Mouse (Mus musculus) myocyte (in vitro differentiated cells): Measurements from ENCODE around the gene Edem2. TPM values are rescaled to one million over a fixed set of nuclear protein-coding genes. Genes with fewer than 3 reads are reported as not detected.
A peak's percentile ranks its signal among the peaks of the same experiment; 100 is the strongest.

Experiments used
- H3K27me3 ChIP-seq: one replicate; pipeline ENCODE4 v1.6.1; 2011; ENCODE audit not compliant: control insufficient read depth, insufficient read depth, insufficient read length
- H3K36me3 ChIP-seq: one replicate; pipeline ENCODE4 v1.6.1; 2011; ENCODE audit not compliant: control insufficient read depth, insufficient read depth
- H3K4me2 ChIP-seq: one replicate; pipeline ENCODE4 v1.6.1; 2011; ENCODE audit warnings: low read depth, control low read depth
- H3K4me3 ChIP-seq: one replicate; pipeline ENCODE4 v1.5.1; 2011; ENCODE audit warnings: mild to moderate bottlenecking, control low read depth, moderate library complexity
- H3K79me2 ChIP-seq: one replicate; pipeline ENCODE4 v1.6.1; 2011; ENCODE audit not compliant: control insufficient read depth, insufficient read depth
- H3ac ChIP-seq: one replicate; pipeline ENCODE4 v1.6.1; 2011; ENCODE audit not compliant: control insufficient read depth, insufficient read length
- CEBPB ChIP-seq: IDR thresholded peaks from 2 replicates; pipeline ENCODE4 v1.6.1; 2011; ENCODE audit warnings: mild to moderate bottlenecking, moderate library complexity; ENCODE audit not compliant: poor library complexity, insufficient read depth, severe bottlenecking
- E2F4 ChIP-seq: IDR thresholded peaks from one replicate; pipeline ENCODE4 v1.6.1; 2011; ENCODE audit warnings: mild to moderate bottlenecking, control low read depth, moderate library complexity; ENCODE audit not compliant: insufficient read depth
- MAX ChIP-seq: IDR thresholded peaks from one replicate; pipeline ENCODE4 v1.6.1; 2011; ENCODE audit warnings: low read depth, mild to moderate bottlenecking, control low read depth
- MYOD1 ChIP-seq, 3 experiments: IDR thresholded peaks; one replicate each; pipeline ENCODE4 v1.6.1; 2011; ENCODE audit warnings: control low read depth in 2 of 3, low read depth in 2 of 3, mild to moderate bottlenecking in 2 of 3, moderate library complexity in 1 of 3; ENCODE audit not compliant: insufficient read length in 2 of 3, control insufficient read depth in 1 of 3
- MYOG ChIP-seq, 3 experiments: IDR thresholded peaks; one replicate each; pipeline ENCODE4 v1.6.1; 2011; ENCODE audit warnings: control low read depth in 2 of 3, low read depth in 2 of 3, mild to moderate bottlenecking in 2 of 3; ENCODE audit not compliant: insufficient read length in 2 of 3, control insufficient read depth in 1 of 3, insufficient read depth in 1 of 3
- POLR2A ChIP-seq: IDR thresholded peaks from one replicate; pipeline ENCODE4 v1.6.1; 2011; ENCODE audit warnings: low read depth, mild to moderate bottlenecking, control low read depth, moderate library complexity; ENCODE audit not compliant: insufficient read length
- POLR2AphosphoS2 ChIP-seq: IDR thresholded peaks from one replicate; pipeline ENCODE4 v1.6.1; 2011; ENCODE audit warnings: low read depth, control low read depth; ENCODE audit not compliant: insufficient read length
- REST ChIP-seq: IDR thresholded peaks from one replicate; pipeline ENCODE4 v1.6.1; 2011; ENCODE audit warnings: mild to moderate bottlenecking, control low read depth, moderate library complexity; ENCODE audit not compliant: insufficient read depth, insufficient read length
- SRF ChIP-seq: IDR thresholded peaks from one replicate; pipeline ENCODE4 v1.6.1; 2011; ENCODE audit warnings: low read depth; ENCODE audit not compliant: control insufficient read depth, insufficient read length
- TCF12 ChIP-seq: IDR thresholded peaks from one replicate; pipeline ENCODE4 v1.6.1; 2011; ENCODE audit warnings: mild to moderate bottlenecking, control low read depth; ENCODE audit not compliant: poor library complexity, insufficient read depth, severe bottlenecking
- TCF3 ChIP-seq: IDR thresholded peaks from one replicate; pipeline ENCODE4 v1.6.1; 2011; ENCODE audit warnings: low read depth, control low read depth; ENCODE audit not compliant: insufficient read length
- USF1 ChIP-seq: IDR thresholded peaks from one replicate; pipeline ENCODE4 v1.6.1; 2011; ENCODE audit warnings: low read depth, mild to moderate bottlenecking, control low read depth, moderate library complexity
- polyA plus RNA-seq: library from polyadenylated mRNA; unstranded; fragments of >200 nt; fragmentation: generic; extraction: Trizol; gene quantifications from one replicate; pipeline ENCODE4 v1.2.1, GENCODE M21; 2012; ENCODE audit warnings: missing spikeins

Gene Edem2
- polyA plus RNA-seq, 1 experiment: 21.9 TPM

DNA sequence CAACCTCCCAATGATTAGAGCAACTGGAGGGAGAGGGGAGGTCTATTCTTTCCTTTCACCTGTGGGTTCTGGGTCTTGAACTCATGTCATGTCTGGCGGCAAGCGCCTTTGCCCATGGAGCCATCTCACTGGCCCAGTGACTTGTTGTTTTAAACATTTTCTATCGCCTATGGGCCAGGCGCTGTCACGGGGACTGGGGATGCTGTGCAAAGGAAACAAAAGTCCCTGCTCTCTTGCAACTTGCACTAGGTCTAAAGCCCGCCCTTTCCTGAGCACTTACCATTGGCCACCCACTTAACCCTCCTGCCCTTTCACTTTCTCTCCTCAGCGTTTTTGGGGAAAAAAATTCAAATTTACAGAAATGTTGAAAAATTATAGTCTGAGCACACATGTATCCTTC, 32.4 kb downstream of the Edem2 start:
- no peaks in the 10 kb centered on the region for H3K36me3 ChIP-seq
- no peaks in the 10 kb centered on the region for H3K79me2 ChIP-seq
- H3K4me2 ChIP-seq: peak overlapping the region; percentile 4
- no peak overlapping the region for H3K4me3 ChIP-seq
- TF ChIP-seq TCF12 (no peak), POLR2AphosphoS2 (no peak)
- H3K27me3 ChIP-seq: no peaks in the 10 kb centered on the region
- H3ac ChIP-seq: no peak overlapping the region

DNA sequence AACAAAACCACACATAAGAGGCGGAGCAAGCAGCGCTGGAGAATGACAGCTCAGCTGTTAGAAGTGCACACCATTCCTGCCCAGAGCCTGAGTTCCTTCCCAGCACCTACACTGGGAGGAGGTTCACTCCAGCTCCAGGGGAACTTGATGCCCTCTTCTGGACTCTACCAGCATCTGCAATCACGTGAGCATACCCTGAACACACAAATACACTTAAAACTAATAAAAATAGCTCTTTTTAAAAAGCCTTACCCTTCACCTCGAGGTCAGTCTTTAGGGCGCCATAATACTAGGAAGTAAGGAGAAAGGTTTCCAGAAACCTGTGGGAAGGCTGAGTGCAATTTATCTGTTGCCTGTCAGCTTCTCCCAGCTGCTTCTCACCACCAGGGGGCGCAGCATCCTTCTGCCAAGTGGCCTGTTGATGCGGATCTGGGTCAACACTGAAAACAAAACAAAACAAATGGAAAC, 33.1 kb downstream of the Edem2 start:
- H3ac ChIP-seq: no peak overlapping the region
- H3K36me3 ChIP-seq: no peaks in the 10 kb centered on the region
- H3K27me3 ChIP-seq: no peaks in the 10 kb centered on the region
- no peak overlapping the region for H3K4me3 ChIP-seq
- H3K4me2 ChIP-seq: peak overlapping the region; percentile 32
- peaks cover 7% of the 10 kb centered on the region for H3K79me2 ChIP-seq
- TF ChIP-seq E2F4: no peak
- no peak for TF ChIP-seq SRF
- TF ChIP-seq MYOD1 (IDR thresholded peaks at IDR 0.05; ENCODE audit: control insufficient read depth in 1 of 3, insufficient read length in 2 of 3, low read depth in 2 of 3): peak in 2 of 3 experiments; percentile 3 to 44
- no peak for TF ChIP-seq USF1
- no peak for TF ChIP-seq POLR2A

DNA sequence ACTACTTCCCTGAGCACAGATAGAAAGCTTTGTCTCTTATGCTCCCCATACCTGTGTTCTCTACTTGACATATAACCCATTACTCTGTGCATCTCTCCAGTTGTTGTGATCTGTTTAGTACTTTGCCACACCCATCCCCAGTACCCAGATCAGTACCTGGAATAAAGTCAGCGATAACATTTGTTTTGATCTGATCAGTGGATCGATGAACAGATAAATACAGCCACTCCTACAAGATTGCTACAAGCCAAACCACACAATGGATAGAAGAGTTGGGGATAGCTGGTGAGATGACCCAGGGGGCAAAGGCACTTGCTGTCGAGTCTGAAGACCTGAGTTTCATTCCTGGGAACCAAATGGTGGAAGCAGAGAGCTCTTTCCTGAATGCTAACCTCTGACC, 34.0 kb downstream of the Edem2 start:
- no peak for TF ChIP-seq E2F4
- TF ChIP-seq TCF3: no peak
- TF ChIP-seq CEBPB: no peak
- TF ChIP-seq POLR2A: no peak
- no peak for TF ChIP-seq USF1
- TF ChIP-seq MAX: no peak
- TF ChIP-seq POLR2AphosphoS2: no peak
- H3K27me3 ChIP-seq: no peaks in the 10 kb centered on the region
- no peak overlapping the region for H3K4me2 ChIP-seq

DNA sequence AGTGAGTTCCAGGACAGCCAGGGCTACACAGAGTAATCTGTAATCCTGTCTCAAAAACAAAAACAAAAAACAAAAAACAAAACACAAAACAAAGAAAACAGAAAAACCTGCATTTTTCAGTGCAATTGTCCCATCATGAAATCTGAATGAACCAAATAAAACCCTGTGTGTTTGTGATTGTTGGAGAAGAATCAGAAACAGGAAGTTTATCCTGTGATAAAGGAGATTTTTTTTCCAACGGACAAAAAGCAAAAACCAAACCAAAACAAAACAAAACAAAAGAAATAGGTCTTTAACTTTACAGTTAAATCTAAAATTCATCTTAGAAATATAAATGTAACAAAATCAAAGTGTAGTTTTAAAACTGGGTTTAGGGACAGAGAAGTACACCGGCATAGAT, 34.7 kb downstream of the Edem2 start:
- Histone ChIP-seq H3K27me3 (no peaks in the 10 kb centered on the region), H3K4me2 (no peak overlapping the region), H3K4me3 (no peak overlapping the region), H3ac (no peak overlapping the region), H3K36me3 (no peaks in the 10 kb centered on the region), H3K79me2 (peaks cover 23% of the 10 kb centered on the region)
- no peak for TF ChIP-seq REST
- no peak for TF ChIP-seq E2F4
- no peak for TF ChIP-seq POLR2A
- TF ChIP-seq USF1: no peak
- no peak for TF ChIP-seq CEBPB
- no peak for TF ChIP-seq TCF3
- TF ChIP-seq TCF12: no peak
- no peak for TF ChIP-seq POLR2AphosphoS2
- no peak for TF ChIP-seq MAX
- no peak for TF ChIP-seq MYOD1 (IDR thresholded peaks at IDR 0.05; ENCODE audit: control insufficient read depth in 1 of 3, insufficient read length in 2 of 3, low read depth in 2 of 3)
- TF ChIP-seq SRF: no peak
- no peak for TF ChIP-seq MYOG (IDR thresholded peaks at IDR 0.05; ENCODE audit: control insufficient read depth in 1 of 3, insufficient read depth in 1 of 3, insufficient read length in 2 of 3, low read depth in 2 of 3)

More for the DNA sequence above, 34.0 kb downstream of the Edem2 start:
- peaks cover 15% of the 10 kb centered on the region for H3K79me2 ChIP-seq
- H3K36me3 ChIP-seq: no peaks in the 10 kb centered on the region
- no peak overlapping the region for H3K4me3 ChIP-seq
- no peak overlapping the region for H3ac ChIP-seq

DNA sequence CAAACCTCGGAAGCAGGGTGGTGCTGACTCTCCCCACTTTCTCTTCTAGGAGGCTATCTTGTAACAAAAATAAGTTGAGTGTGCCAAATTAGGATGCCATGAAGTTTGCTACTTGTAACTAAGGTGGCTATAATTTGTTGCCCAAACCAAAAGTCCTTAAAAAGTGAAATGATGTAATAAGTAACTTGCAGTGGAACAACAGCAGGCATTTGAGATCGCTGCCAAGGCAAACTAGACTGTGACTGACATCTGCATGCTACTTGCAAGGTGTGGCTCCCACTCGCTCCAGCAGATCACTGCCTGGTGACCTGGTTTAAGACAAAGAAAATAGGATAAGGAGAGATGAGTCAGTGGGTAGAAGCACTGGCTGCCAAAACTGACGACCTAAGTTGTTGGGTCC, 36.1 kb downstream of the Edem2 start:
- Histone ChIP-seq H3K27me3 (no peaks in the 10 kb centered on the region), H3ac (no peak overlapping the region), H3K4me2 (no peak overlapping the region), H3K36me3 (no peaks in the 10 kb centered on the region), H3K79me2 (peaks cover 37% of the 10 kb centered on the region), H3K4me3 (no peak overlapping the region)
- no peak for TF ChIP-seq SRF
- no peak for TF ChIP-seq TCF12
- TF ChIP-seq REST: no peak
- no peak for TF ChIP-seq MYOD1 (IDR thresholded peaks at IDR 0.05; ENCODE audit: control insufficient read depth in 1 of 3, insufficient read length in 2 of 3, low read depth in 2 of 3)
- TF ChIP-seq USF1: no peak
- no peak for TF ChIP-seq POLR2AphosphoS2
- no peak for TF ChIP-seq MYOG (IDR thresholded peaks at IDR 0.05; ENCODE audit: control insufficient read depth in 1 of 3, insufficient read depth in 1 of 3, insufficient read length in 2 of 3, low read depth in 2 of 3)
- no peak for TF ChIP-seq TCF3
- TF ChIP-seq E2F4: no peak
- no peak for TF ChIP-seq CEBPB
